Comparison of ENCODE assay signal across 9 mouse cellular contexts in genomic region chr5:123661602-123662001, GRCm38 (mm10). TPM values are rescaled to one million over a fixed set of nuclear protein-coding genes. Genes with fewer than 3 reads are reported as not detected.
DNase-seq lines count a peak whose midpoint lies in the region; ATAC-seq and TF ChIP-seq lines count a peak whose summit lies in the region.
"Had no signal": no experiment of that assay in that cellular context is flagged by ENCODE, and none has a peak within 500 bp of the region (broad histone marks: within the 10 kb centered on the region; RNA-seq: fewer than 3 reads in every experiment).

No protein-coding gene starts in this region.

- H3K4me3 ChIP-seq in hindbrain, embryonic 14.5 days (replicated peaks; ENCODE audit: low read length): no peak overlapping the region
- H3K4me3 ChIP-seq in hindbrain, postnatal 0 days (ENCODE audit: low read length): no peak overlapping the region
- no peak overlapping the region for H3K4me3 ChIP-seq in liver, embryonic 16.5 days (ENCODE audit: low read depth, low read length)

- no peak overlapping the region for H3K9ac ChIP-seq in hindbrain, embryonic 14.5 days
- no peak overlapping the region for H3K9ac ChIP-seq in hindbrain, postnatal 0 days (replicated peaks; ENCODE audit: low read length)
- H3K9ac ChIP-seq in liver, embryonic 16.5 days (ENCODE audit: low read depth, low read length): no peak overlapping the region

- WGBS in hindbrain, embryonic 14.5 days: 88% methylated on average over 3 of the region's 3 CpGs
- WGBS in hindbrain, postnatal 0 days: 80% methylated on average over 3 of the region's 3 CpGs
- 44% methylated on average over 3 of the region's 3 CpGs for WGBS in liver, embryonic 16.5 days (ENCODE audit: insufficient replicate concordance)

- no peaks in the 10 kb centered on the region for H3K27me3 ChIP-seq in hindbrain, embryonic 14.5 days (ENCODE audit: control insufficient read depth, insufficient read depth, low read length)
- H3K27me3 ChIP-seq in hindbrain, postnatal 0 days (ENCODE audit: insufficient read depth, low read length): no peaks in the 10 kb centered on the region
- H3K27me3 ChIP-seq in liver, embryonic 16.5 days (ENCODE audit: control insufficient read depth, insufficient read depth, low read depth, low read length): no peaks in the 10 kb centered on the region

- DNase-seq in hindbrain, embryonic 14.5 days (ENCODE audit: low spot score): no peak
- no peak for DNase-seq in hindbrain, postnatal 0 days (ENCODE audit: low spot score)
- peak; percentile 52 for DNase-seq in adipocyte (ENCODE audit: low spot score)
- peak; percentile 66 for DNase-seq in heart, adult 8-10 months (ENCODE audit: low spot score)
- DNase-seq in layer of hippocampus, postnatal 14 days (ENCODE audit: low spot score in 2 of 2): no peak
- DNase-seq in thymus, postnatal 10 days (ENCODE audit: low spot score in 2 of 2): no peak

- H3K4me2 ChIP-seq in hindbrain, embryonic 14.5 days (replicated peaks): no peak overlapping the region
- no peak overlapping the region for H3K4me2 ChIP-seq in hindbrain, postnatal 0 days (ENCODE audit: low read depth, low read length)
- no peak overlapping the region for H3K4me2 ChIP-seq in liver, embryonic 16.5 days (ENCODE audit: low read depth, low read length)

- ATAC-seq in hindbrain, embryonic 14.5 days (ENCODE audit: low FRiP score): no peak
- no peak for ATAC-seq in hindbrain, postnatal 0 days
- ATAC-seq in liver, embryonic 16.5 days (ENCODE audit: low read depth): no peak
- ATAC-seq in CD4-positive, CD25-positive, alpha-beta regulatory T cell, adult 4 months: no peak
- ATAC-seq: forebrain, embryonic 16.5 days had no signal

- no peaks in the 10 kb centered on the region for H3K9me3 ChIP-seq in hindbrain, embryonic 14.5 days (ENCODE audit: control insufficient read depth, low read length)
- no peaks in the 10 kb centered on the region for H3K9me3 ChIP-seq in hindbrain, postnatal 0 days (ENCODE audit: low read length)
- H3K9me3 ChIP-seq in liver, embryonic 16.5 days (replicated peaks; ENCODE audit: control insufficient read depth, low read length): no peaks in the 10 kb centered on the region

- H3K4me1 ChIP-seq in hindbrain, embryonic 14.5 days (replicated peaks; ENCODE audit: control insufficient read depth, insufficient read depth, low read length): no peaks in the 10 kb centered on the region
- H3K4me1 ChIP-seq in hindbrain, postnatal 0 days (ENCODE audit: insufficient read depth, low read length): no peaks in the 10 kb centered on the region
- peaks cover 16% of the 10 kb centered on the region for H3K4me1 ChIP-seq in liver, embryonic 16.5 days (ENCODE audit: control insufficient read depth, low read depth, low read length)

- no peak for TF ChIP-seq CTCF in hindbrain, postnatal 0 days (IDR thresholded peaks at IDR 0.05; ENCODE audit: low read depth)

- peak overlapping the region; percentile 38; the same call in 1 of the 2 replicates for H3K27ac ChIP-seq in hindbrain, embryonic 14.5 days
- no peak overlapping the region for H3K27ac ChIP-seq in hindbrain, postnatal 0 days
- H3K27ac ChIP-seq in liver, embryonic 16.5 days (ENCODE audit: low read length): peak overlapping the region; percentile 42

- no peaks in the 10 kb centered on the region for H3K36me3 ChIP-seq in hindbrain, embryonic 14.5 days (replicated peaks; ENCODE audit: control insufficient read depth, insufficient read depth)
- no peaks in the 10 kb centered on the region for H3K36me3 ChIP-seq in hindbrain, postnatal 0 days (ENCODE audit: insufficient read depth, low read length)
- no peaks in the 10 kb centered on the region for H3K36me3 ChIP-seq in liver, embryonic 16.5 days (ENCODE audit: control insufficient read depth, insufficient read depth)

RNA-seq across cellular contexts. Expression of gene Clip1, which starts 22.8 kb away (rescaled TPM):
- 70.7 and 72.9 TPM in 2 replicates for polyA plus RNA-seq in hindbrain, embryonic 14.5 days (2014; fragmentation: Nextera tagmentation; extraction: Ambion mirVana)
- 47.3 and 58.0 TPM in 2 replicates for total RNA-seq in hindbrain, postnatal 0 days (2014; rRNA removed)
- 68.6 and 71.6 TPM in 2 replicates for polyA plus RNA-seq in hindbrain, postnatal 0 days (2015; fragmentation: Nextera tagmentation; extraction: Ambion mirVana)
- 100 to 1,000 TPM; 213 to 261 (median 228) TPM for total RNA-seq in heart, adult 8-10 months (2022)
- 10.7 and 11.0 TPM in 2 replicates for polyA plus RNA-seq in liver, embryonic 16.5 days (2015; fragmentation: Nextera tagmentation; extraction: Ambion mirVana)
- total RNA-seq in layer of hippocampus, postnatal 14 days (2021): 100 to 1,000 TPM; 112 to 122 TPM
- polyA plus RNA-seq in CD4-positive, CD25-positive, alpha-beta regulatory T cell, adult 4 months (2017; shearing (Covaris generic)): 10 to 100 TPM; 48.4 to 51.4 TPM

RNA-seq across cellular contexts. Expression of gene Zcchc8, which starts 59.3 kb away (rescaled TPM):
- polyA plus RNA-seq in hindbrain, embryonic 14.5 days (2014; fragmentation: Nextera tagmentation; extraction: Ambion mirVana): 55.5 and 61.0 TPM in 2 replicates
- total RNA-seq in hindbrain, postnatal 0 days (2014; rRNA removed): 23.9 and 26.5 TPM in 2 replicates
- polyA plus RNA-seq in hindbrain, postnatal 0 days (2015; fragmentation: Nextera tagmentation; extraction: Ambion mirVana): 40.0 and 46.8 TPM in 2 replicates
- 10 to 100 TPM; 18.3 to 22.5 (median 20.3) TPM for total RNA-seq in heart, adult 8-10 months (2022)
- polyA plus RNA-seq in liver, embryonic 16.5 days (2015; fragmentation: Nextera tagmentation; extraction: Ambion mirVana): 27.0 and 27.7 TPM in 2 replicates
- total RNA-seq in layer of hippocampus, postnatal 14 days (2021): 10 to 100 TPM; 44.3 to 50.0 TPM
- 10 to 100 TPM; 55.3 to 67.5 TPM for polyA plus RNA-seq in CD4-positive, CD25-positive, alpha-beta regulatory T cell, adult 4 months (2017; shearing (Covaris generic))

Comparison
In these comparisons a context has a peak if more than half of its experiments do, and no peak if none do; other contexts are left out.
1. DNase-seq: peak in adipocyte (single experiment) and heart, adult 8-10 months (single experiment); none in hindbrain, embryonic 14.5 days (single experiment), hindbrain, postnatal 0 days (single experiment), layer of hippocampus, postnatal 14 days (0 of 2) and thymus, postnatal 10 days (0 of 2).